Comparison of ENCODE assay signal across 8 mouse cellular contexts in the genomic region with DNA sequence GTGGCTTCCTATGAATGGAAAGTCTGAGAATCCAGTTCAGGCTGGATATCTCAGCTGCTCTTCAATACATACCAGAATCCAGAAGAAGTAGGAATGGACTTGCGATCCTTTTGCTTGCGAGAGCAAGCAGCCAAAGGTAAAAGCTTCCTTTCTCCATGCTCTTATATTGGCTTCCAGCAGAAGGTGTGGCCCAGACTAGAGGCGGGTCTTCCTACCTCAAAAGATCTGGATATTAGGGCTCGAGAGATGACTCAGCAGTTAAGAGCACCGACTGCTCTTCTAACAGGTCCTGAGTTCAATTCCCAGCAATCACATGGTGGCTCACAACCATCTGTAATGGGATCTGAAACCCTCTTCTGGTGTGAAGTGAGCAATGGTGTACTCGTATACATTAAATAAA. TPM values are rescaled to one million over a fixed set of nuclear protein-coding genes. Genes with fewer than 3 reads are reported as not detected.
DNase-seq lines count a peak whose midpoint lies in the region; ATAC-seq and TF ChIP-seq lines count a peak whose summit lies in the region.

A gene (minus strand): TSS at position 108 of the 400 bp plus-strand sequence.

- no peaks in the 10 kb centered on the region for H3K36me3 ChIP-seq in forebrain, postnatal 0 days (ENCODE audit: insufficient read depth)
- no peaks in the 10 kb centered on the region for H3K36me3 ChIP-seq in hindbrain, embryonic 13.5 days
- no peaks in the 10 kb centered on the region for H3K36me3 ChIP-seq in liver, embryonic 13.5 days

- TF ChIP-seq CTCF in forebrain, postnatal 0 days (IDR thresholded peaks at IDR 0.05; ENCODE audit: low read depth) = no peak

- no peak for ATAC-seq in forebrain, postnatal 0 days
- no peak for ATAC-seq in hindbrain, embryonic 13.5 days (ENCODE audit: low FRiP score)
- no peak for ATAC-seq in liver, embryonic 13.5 days (ENCODE audit: low read depth)

- no peaks in the 10 kb centered on the region for H3K27me3 ChIP-seq in forebrain, postnatal 0 days (ENCODE audit: insufficient read depth, low read length)
- H3K27me3 ChIP-seq in hindbrain, embryonic 13.5 days = no peaks in the 10 kb centered on the region
- no peaks in the 10 kb centered on the region for H3K27me3 ChIP-seq in liver, embryonic 13.5 days

- no peak within 1 kb of the TSS for H3K4me2 ChIP-seq in forebrain, postnatal 0 days (ENCODE audit: low read depth)
- no peak within 1 kb of the TSS for H3K4me2 ChIP-seq in hindbrain, embryonic 13.5 days
- no peak within 1 kb of the TSS for H3K4me2 ChIP-seq in liver, embryonic 13.5 days

- WGBS in forebrain, postnatal 0 days = 89% methylated on average over 6 of the region's 6 CpGs
- WGBS in hindbrain, embryonic 13.5 days = 94% methylated on average over 6 of the region's 6 CpGs
- WGBS in liver, embryonic 13.5 days (ENCODE audit: insufficient replicate concordance) = 53% methylated on average over 6 of the region's 6 CpGs

- no peak within 1 kb of the TSS for H3K4me3 ChIP-seq in forebrain, postnatal 0 days (ENCODE audit: low read depth, low read length)
- no peak within 1 kb of the TSS for H3K4me3 ChIP-seq in hindbrain, embryonic 13.5 days
- H3K4me3 ChIP-seq in liver, embryonic 13.5 days (replicated peaks) = no peak within 1 kb of the TSS

- no peaks in the 10 kb centered on the region for H3K4me1 ChIP-seq in forebrain, postnatal 0 days (ENCODE audit: insufficient read depth)
- H3K4me1 ChIP-seq in hindbrain, embryonic 13.5 days (replicated peaks) = peaks cover 10% of the 10 kb centered on the region
- peaks cover 16% of the 10 kb centered on the region for H3K4me1 ChIP-seq in liver, embryonic 13.5 days (replicated peaks)

- H3K27ac ChIP-seq in forebrain, postnatal 0 days (ENCODE audit: low read depth, low read length) = no peak within 1 kb of the TSS
- no peak within 1 kb of the TSS for H3K27ac ChIP-seq in hindbrain, embryonic 13.5 days
- H3K27ac ChIP-seq in liver, embryonic 13.5 days = no peak within 1 kb of the TSS

- DNase-seq in heart, adult 11 months = peak; percentile 72
- DNase-seq in heart, adult 9 months (ENCODE audit: low spot score in 2 of 2) = no peak
- DNase-seq in adipocyte (ENCODE audit: low spot score) = peak; percentile 94
- DNase-seq in forebrain, postnatal 0 days = no peak
- no peak for DNase-seq in liver, embryonic 13.5 days
- no peak for DNase-seq in right cerebral cortex, postnatal 14 days
- DNase-seq in thymus, postnatal 4 days = no peak

- H3K9ac ChIP-seq in forebrain, postnatal 0 days = no peak within 1 kb of the TSS
- no peak within 1 kb of the TSS for H3K9ac ChIP-seq in hindbrain, embryonic 13.5 days
- no peak within 1 kb of the TSS for H3K9ac ChIP-seq in liver, embryonic 13.5 days

- no peaks in the 10 kb centered on the region for H3K9me3 ChIP-seq in forebrain, postnatal 0 days (ENCODE audit: low read length)
- no peaks in the 10 kb centered on the region for H3K9me3 ChIP-seq in hindbrain, embryonic 13.5 days
- no peaks in the 10 kb centered on the region for H3K9me3 ChIP-seq in liver, embryonic 13.5 days (replicated peaks)

RNA-seq across cellular contexts. Expression of the gene that starts here (rescaled TPM):
- total RNA-seq in forebrain, postnatal 0 days (2014; rRNA removed) = 135 and 155 TPM in 2 replicates
- polyA plus RNA-seq in forebrain, postnatal 0 days (2015; fragmentation: Nextera tagmentation; extraction: Ambion mirVana) = 70.1 and 88.9 TPM in 2 replicates
- polyA plus RNA-seq in hindbrain, embryonic 13.5 days (2015; fragmentation: Nextera tagmentation; extraction: Ambion mirVana) = 177 and 179 TPM in 2 replicates
- polyA plus RNA-seq in liver, embryonic 13.5 days (2015; fragmentation: Nextera tagmentation; extraction: Ambion mirVana) = 69.2 and 87.2 TPM in 2 replicates

Comparison
In these comparisons a context has a peak if more than half of its experiments do, and no peak if none do; other contexts are left out.
1. DNase-seq: peak in heart, adult 11 months (single experiment) and adipocyte (single experiment); none in heart, adult 9 months (0 of 2), forebrain, postnatal 0 days (single experiment), liver, embryonic 13.5 days (single experiment), right cerebral cortex, postnatal 14 days (single experiment) and thymus, postnatal 4 days (single experiment).